Mouse (Mus musculus): ENCODE measurements around the gene 6030408B16Rik.

The 6030408B16Rik gene

DNA sequence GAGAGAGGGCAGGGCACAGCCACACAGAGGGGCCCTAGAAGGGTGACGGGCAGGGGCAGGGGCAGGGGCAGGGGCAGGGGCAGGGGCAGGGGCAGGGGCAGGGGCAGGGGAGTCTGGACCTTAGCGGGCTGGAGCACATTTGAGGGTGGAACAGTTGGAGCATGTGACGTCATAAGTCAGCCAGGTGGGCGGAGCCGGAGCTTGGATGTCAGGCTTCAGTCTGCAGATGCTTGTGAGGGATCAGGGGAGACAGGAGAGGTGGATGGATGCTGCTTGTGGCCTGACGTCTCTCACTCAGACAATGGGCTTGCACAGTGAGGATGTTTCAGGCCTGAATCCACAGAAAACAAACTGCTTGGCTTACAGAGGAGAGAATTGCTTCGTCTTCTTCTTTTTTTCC is 5.5 kb downstream of the 6030408B16Rik start:
- DNase-seq, result peak; percentile 40

DNA sequence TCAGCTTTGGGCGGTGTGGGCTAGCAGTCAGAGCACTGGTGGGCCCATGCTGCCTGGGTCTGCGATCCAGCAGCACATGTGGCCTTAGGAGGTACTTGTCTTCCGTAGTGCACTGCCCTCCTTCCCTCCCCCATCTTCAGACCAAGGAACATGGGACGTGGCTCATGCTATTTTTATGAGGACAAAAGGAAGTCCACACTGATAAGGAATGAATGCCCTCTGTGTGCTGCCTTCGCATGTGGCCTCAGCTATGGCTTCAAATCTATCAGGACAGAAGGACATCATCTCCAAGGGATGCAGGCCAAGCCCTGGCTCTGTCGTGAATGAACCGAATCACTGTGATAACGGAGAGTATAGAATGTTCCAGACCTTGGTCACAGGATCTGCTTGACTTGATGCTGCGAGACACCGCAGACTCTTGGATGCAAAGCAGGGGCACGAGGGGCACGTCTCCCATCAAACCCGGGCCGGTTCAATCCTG is 6.5 kb downstream of the 6030408B16Rik start:
- no peak for DNase-seq

- DNase-seq, result no peak
Observed at GRCm38 (mm10) chr15:101300128-101300527, 7.1 kb downstream of the 6030408B16Rik start.

DNA sequence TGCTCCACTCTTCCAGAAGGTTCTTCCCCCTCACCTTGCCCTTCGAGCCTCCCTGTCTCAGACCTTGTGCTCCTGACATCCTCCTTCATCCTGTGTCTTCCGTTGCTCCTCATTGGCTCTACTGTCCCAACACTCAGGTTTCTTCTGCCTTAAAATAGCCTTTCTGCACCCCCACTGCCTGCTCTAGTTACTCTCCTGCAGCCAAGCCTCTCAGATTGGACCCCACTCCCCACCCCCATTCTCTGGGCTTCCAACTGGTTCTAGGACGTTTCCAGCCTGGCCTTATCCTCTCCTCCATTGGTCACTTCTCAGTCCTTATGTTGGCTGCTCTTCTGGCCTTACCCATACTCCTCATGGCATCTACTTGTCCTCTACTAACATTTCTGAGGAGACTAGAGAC is 9.2 kb downstream of the 6030408B16Rik start:
- DNase-seq, result no peak

DNA sequence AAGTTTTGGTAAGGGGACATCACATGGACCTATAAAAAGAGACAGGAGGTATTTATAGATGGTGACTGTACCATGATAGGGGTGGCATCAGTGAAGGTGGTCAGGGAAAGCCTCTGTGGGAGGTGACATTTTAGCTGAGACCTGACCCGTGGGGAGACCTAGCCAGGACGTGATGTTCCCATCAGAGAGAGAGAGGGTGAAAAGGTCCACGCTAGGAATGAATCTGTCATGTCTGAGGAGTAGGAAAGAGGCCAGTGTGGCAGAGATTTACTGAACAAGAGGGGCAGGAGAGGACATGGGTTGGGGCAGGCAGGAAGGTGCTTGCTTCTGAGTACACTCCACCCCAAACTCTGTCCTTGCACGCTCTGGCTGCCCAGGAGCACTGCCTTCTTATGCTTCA is 10.8 kb downstream of the 6030408B16Rik start:
- DNase-seq, result no peak

GRCm38 (mm10) chr15:101306459-101306858 is 13.4 kb downstream of the 6030408B16Rik start:
- no peak for DNase-seq

GRCm38 (mm10) chr15:101308440-101309348 is 15.7 kb downstream of the 6030408B16Rik start:
- DNase-seq, result no peak

GRCm38 (mm10) chr15:101309493-101309892 is 16.5 kb downstream of the 6030408B16Rik start:
- no peak for DNase-seq

- no peak for DNase-seq
Observed at GRCm38 (mm10) chr15:101311087-101311770, 18.2 kb downstream of the 6030408B16Rik start.

DNA sequence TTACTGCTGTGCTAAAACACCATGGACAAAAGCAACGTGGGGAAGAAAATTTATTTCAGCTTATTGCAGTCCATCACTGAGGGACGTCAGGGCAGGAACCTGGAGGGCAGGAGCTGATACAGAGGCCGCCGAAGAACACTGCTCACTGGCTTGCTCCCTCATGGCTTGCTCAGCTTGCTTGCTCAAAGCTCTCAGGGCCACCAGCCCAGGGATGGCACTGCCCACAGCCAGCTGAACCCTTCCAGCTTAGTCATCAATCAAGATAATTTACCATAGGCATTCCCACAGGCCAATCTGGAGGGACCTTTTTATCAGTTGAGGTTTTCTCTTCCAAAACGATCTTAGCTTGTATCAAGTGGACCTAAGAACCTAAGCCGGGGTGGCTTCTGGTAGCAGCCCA is 19.0 kb downstream of the 6030408B16Rik start:
- no peak for DNase-seq

DNA sequence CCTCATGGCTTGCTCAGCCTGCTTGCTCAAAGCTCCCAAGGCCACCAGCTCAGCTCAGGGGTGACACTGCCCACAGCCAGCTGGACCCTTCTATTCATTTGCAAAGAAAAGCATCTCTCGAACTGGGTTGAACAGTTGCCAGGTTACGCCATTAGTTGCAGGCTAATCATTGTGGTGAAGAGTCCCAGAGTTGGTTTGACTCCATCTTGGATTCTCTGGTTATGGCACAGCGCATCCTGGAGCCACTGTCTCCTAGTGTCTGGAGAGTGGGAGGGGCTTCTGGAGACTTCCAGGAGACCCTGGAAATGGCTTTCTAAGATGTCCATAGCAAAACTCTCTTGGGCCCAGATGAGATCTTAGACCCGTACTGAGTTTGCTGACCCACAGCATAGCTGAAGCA is 22.4 kb downstream of the 6030408B16Rik start:
- DNase-seq, result no peak

DNA sequence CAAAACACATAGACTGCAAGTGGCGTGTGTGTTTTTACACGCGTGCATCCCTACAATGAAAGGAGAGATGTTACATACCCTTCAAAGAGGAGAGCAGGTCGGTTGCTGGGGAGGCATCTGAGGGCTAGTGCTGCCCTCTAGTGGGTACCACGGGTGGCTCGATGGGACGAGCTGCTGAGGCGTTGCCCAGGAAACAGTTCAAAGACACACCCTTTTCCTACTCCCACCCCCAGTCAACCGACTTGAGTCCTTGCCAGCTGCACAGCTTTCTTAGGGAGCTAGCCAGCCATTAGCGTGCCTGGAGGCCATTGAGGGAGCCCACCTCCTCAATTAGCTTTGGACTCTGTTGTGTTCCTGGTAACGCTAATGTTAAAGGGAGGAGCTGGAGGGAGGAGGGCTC is 22.8 kb downstream of the 6030408B16Rik start:
- DNase-seq, result peak; percentile 91

- no peak for DNase-seq
Observed at GRCm38 (mm10) chr15:101316279-101316912, 23.4 kb downstream of the 6030408B16Rik start.

DNA sequence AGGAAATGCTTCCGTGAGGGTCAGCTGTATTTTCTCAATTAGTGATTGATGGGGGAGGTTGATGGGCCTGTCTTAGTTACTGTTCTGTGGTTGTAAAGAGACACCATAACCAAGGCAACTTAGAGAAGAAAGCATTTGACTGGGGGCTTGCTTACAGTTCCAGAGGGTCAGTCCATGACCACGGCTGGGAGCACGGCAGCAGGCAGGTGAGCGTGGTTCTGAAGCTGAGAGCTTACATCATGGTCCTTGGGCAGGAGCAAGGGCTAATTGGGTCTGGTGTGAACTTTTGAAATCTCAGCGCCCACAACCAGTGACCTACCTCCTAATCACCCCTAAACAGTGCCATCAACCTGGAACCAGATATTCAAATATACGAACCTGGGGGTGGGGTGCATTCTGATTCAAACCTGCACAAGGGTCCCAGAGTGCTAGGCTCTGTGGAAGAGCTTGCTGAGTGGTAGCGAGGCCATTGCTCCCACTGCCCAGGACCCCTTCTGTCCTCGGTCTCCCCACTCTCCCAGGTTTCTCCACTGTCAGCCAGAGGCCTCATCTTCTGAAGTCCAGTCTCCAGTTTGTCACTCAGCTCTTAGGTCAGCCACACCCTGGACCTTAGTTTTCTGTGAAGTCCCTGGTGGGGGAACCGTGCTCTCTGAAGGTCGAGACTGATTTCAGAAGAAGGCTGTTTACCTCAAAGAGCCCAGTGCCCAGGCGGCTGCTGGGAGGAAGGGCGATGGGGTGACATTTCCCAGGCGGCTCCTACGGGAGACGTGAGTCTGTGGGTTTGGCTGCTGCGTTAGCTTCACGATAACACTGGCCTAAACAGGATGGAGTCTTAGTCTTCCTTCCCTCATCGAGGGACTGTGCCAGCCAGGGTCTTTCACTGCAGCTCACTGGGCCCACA is 24.2 kb downstream of the 6030408B16Rik start:
- no peak for DNase-seq

DNA sequence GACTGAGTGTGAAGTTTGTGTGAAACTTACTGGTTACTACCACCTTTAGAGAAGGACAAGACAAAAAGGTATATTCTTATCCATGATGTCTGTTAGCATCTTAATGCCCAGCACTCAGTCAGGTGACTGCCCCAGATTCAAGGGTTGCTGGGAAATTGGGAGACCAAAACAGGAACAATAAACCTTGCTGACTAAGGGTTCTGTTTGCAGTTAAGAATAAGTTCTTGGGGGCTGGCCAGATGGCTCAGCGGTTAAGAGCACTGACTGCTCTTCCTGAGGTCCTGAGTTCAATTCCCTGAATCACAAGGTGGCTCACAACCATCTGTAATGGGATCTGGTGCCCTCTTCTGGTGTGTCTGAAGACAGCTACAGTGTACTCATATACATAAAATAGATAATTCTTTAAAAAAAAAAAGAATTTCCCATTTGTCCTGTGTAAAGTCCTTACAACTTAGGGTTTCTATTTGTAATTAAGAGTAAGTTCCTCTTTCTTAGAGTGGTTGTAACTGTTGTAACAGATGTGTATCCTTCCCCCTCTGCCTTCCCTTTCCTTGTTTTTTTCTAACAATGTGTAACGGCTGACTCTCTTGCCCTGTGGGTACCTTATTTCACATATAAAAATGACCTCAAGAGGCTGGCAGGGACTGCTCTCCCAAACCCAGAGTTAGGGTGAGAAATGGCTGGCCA is 24.9 kb downstream of the 6030408B16Rik start:
- no peak for DNase-seq

DNA sequence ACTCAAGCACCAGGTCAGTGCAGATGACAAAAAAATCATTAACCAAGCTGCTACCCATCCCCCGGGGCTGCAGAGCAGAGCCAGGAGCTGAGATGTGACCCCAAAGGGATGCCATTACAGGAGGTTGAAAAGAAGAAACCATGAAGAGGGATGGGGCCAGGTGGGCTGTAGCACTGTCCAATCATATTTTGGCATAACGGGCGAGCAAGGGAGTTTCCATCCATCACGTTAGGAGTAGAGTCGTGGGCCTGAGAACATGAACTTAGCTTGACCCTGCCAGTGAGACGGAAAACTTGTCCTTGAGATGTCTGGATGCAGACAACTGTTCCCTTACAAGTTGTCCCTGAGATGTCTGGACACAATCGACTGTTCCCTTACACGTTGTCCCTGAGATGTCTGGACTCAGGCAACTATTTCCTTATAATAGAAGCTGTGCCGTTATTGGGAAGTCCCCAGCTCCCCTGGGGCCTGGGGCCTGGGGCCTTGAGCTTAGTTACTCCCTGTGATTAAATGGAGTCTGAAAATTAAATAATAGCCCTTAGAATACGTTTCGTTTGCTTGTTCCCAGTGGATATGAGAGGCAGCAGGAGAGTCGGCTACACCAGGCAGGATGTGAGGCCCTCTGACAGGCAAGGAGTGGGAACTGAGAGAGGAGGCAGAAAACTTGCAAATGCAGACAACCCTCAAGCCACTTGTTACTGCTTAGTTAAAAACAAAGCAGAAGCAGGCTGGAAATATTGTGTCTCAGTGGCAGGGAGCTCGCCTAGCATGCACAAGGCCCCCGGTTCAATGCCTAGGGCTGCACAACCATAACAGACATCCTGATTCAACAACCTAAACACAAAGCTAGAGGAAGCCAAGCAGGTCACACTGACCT is 26.1 kb downstream of the 6030408B16Rik start:
- DNase-seq, result no peak

GRCm38 (mm10) chr15:101320010-101320617 is 27.1 kb downstream of the 6030408B16Rik start:
- DNase-seq, result no peak

GRCm38 (mm10) chr15:101320618-101321041 is 27.6 kb downstream of the 6030408B16Rik start:
- DNase-seq, result no peak

DNA sequence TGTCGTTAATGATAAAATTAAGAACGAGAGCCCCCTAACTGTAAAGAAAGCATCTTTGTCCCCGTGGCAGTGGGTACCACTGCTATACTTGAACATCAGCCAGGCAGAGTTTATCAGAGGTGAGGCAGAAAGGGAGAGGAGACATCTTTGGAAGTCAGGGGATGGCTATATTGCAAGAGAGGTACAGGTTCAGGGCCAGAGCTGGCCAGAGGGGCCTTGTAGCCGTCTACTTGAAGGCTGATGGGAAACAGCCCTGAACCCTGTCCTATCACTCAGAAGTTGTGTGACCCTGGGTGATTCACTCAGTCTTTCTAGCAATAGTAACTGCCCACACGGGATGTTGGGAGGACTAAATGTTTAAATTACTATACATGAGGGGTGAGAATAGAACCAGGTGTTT is 28.1 kb downstream of the 6030408B16Rik start:
- no peak for DNase-seq

- DNase-seq, result no peak
Observed at GRCm38 (mm10) chr15:101322106-101322505, 29.1 kb downstream of the 6030408B16Rik start.

Measured in thymus, postnatal 4 days (tissue).